Mouse (Mus musculus): ENCODE results near the gene Zc3hav1.

The Zc3hav1 gene

GRCm38 (mm10) chr6:38292871-38293646 lies 61.3 kb downstream of the Zc3hav1 start:
- no peak for DNase-seq

DNA sequence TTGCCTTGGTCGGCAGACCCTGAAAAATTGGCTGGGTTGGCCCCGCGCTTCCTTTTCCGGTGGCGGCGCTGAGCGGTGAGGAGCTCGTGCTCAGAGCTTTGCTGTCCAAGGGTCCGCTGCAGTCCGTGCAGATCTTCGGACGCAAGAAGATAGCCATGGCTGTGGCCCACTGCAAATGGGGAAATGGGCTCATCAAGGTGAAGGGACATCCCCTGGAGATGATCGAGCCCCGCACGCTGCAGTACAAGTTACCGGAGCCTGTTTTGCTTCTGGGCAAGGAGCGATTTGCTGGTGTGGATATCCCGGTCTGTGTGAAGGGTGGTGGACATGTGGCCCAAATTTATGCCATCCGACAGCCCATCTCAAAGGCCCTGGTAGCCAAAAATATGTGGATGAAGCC lies 70.0 kb downstream of the Zc3hav1 start:
- no peak for DNase-seq

GRCm38 (mm10) chr6:38264466-38264865 lies 89.9 kb downstream of the Zc3hav1 start:
- no peak for DNase-seq

GRCm38 (mm10) chr6:38263393-38264159 lies 90.8 kb downstream of the Zc3hav1 start:
- peak; percentile 84 for DNase-seq

- no peak for DNase-seq
These were observed 92.5 kb downstream of the Zc3hav1 start for GRCm38 (mm10) chr6:38261877-38262276.

GRCm38 (mm10) chr6:38257506-38257905 lies 96.9 kb downstream of the Zc3hav1 start:
- DNase-seq: no peak

GRCm38 (mm10) chr6:38256793-38257192 lies 97.6 kb downstream of the Zc3hav1 start:
- no peak for DNase-seq

GRCm38 (mm10) chr6:38255794-38256193 lies 98.6 kb downstream of the Zc3hav1 start:
- DNase-seq: no peak
